In genomic region chr9:67397756-67398155, GRCm38 (mm10) we compare ENCODE assay signal across 21 mouse cellular contexts.
"Had no signal": no experiment of that assay in that cellular context is flagged by ENCODE, and none has a peak within 500 bp of the region (broad histone marks: within the 10 kb centered on the region; RNA-seq: fewer than 3 reads in every experiment).

No protein-coding gene starts in this region.

- H3K27me3 ChIP-seq: limb, embryonic 12.5 days; limb, embryonic 15.5 days; midbrain, embryonic 12.5 days; midbrain, embryonic 15.5 days; neural tube, embryonic 12.5 days; neural tube, embryonic 15.5 days had no signal

- H3K27ac ChIP-seq: limb, embryonic 12.5 days; limb, embryonic 15.5 days; liver, embryonic 14.5 days; macrophage; midbrain, embryonic 12.5 days; midbrain, embryonic 15.5 days; neural tube, embryonic 12.5 days; neural tube, embryonic 15.5 days; stomach, postnatal 0 days had no signal

- DNase-seq: kidney, adult 2 months; kidney, postnatal 36 days; left cerebral cortex, postnatal 4 days; liver, postnatal 0 days; right cerebral cortex, adult 18-20 months; right cerebral cortex, postnatal 14 days; right cerebral cortex, postnatal 4 days; thymus, adult 2 months; thymus, postnatal 14 days; thymus, postnatal 4 days had no signal

- H3K4me3 ChIP-seq: limb, embryonic 12.5 days; limb, embryonic 15.5 days; midbrain, embryonic 12.5 days; midbrain, embryonic 15.5 days; neural tube, embryonic 12.5 days; neural tube, embryonic 15.5 days had no signal

- H3K9ac ChIP-seq: limb, embryonic 12.5 days; limb, embryonic 15.5 days; liver, embryonic 14.5 days; liver, postnatal 0 days; midbrain, embryonic 12.5 days; midbrain, embryonic 15.5 days; neural tube, embryonic 12.5 days; neural tube, embryonic 15.5 days had no signal

- ATAC-seq: intestine, postnatal 0 days; liver, postnatal 0 days; midbrain, embryonic 15.5 days had no signal

- H3K4me1 ChIP-seq: limb, embryonic 12.5 days; limb, embryonic 15.5 days; midbrain, embryonic 12.5 days; midbrain, embryonic 15.5 days; neural tube, embryonic 12.5 days; neural tube, embryonic 15.5 days had no signal

- H3K9me3 ChIP-seq: limb, embryonic 12.5 days; limb, embryonic 15.5 days; midbrain, embryonic 12.5 days; midbrain, embryonic 15.5 days; neural tube, embryonic 12.5 days; neural tube, embryonic 15.5 days had no signal

- H3K4me2 ChIP-seq: limb, embryonic 12.5 days; limb, embryonic 15.5 days; liver, embryonic 11.5 days; midbrain, embryonic 12.5 days; midbrain, embryonic 15.5 days; neural tube, embryonic 12.5 days; neural tube, embryonic 15.5 days had no signal

- H3K36me3 ChIP-seq: limb, embryonic 12.5 days; limb, embryonic 15.5 days; midbrain, embryonic 12.5 days; midbrain, embryonic 15.5 days; neural tube, embryonic 12.5 days; neural tube, embryonic 15.5 days had no signal
